Mouse (Mus musculus) bone marrow, adult 2 months (tissue): ENCODE data around the gene Ccr3. TPM values are rescaled to one million over a fixed set of nuclear protein-coding genes. Genes with fewer than 3 reads are reported as not detected.
"Not testable (repeated sequence)": the region's sequence is repeated elsewhere in the genome, so short reads cannot be mapped to it uniquely, and the experiment has no call there.

ENCODE experiments used
- H3K27ac ChIP-seq: fragments of 200-500 bp; 2 replicates; pipeline ENCODE4 v1.5.1; 2012; ENCODE audit warnings: low read depth, mild to moderate bottlenecking, control low read depth, inconsistent platforms, low read length; ENCODE audit not compliant: control insufficient read depth, poor library complexity, insufficient read depth
- H3K4me1 ChIP-seq: fragments of 200-500 bp; 2 replicates; pipeline ENCODE4 v1.6.1; 2011; ENCODE audit warnings: low read length; ENCODE audit not compliant: control insufficient read depth, insufficient read depth
- H3K4me3 ChIP-seq: fragments of 200-500 bp; replicated peaks from 2 replicates; pipeline ENCODE3; 2011; ENCODE audit warnings: mild to moderate bottlenecking, low read depth, low read length, control low read depth; ENCODE audit not compliant: control insufficient read depth
- CTCF ChIP-seq: fragments of 200-500 bp; IDR thresholded peaks from 2 replicates; pipeline ENCODE4 v1.5.1; 2011; ENCODE audit warnings: low read length, control low read depth; ENCODE audit not compliant: control insufficient read depth, insufficient read depth
- POLR2A ChIP-seq: fragments of 200-500 bp; IDR thresholded peaks from 2 replicates; pipeline ENCODE4 v1.6.1; 2011; ENCODE audit warnings: low read depth, mild to moderate bottlenecking, control low read depth, low read length, borderline replicate concordance; ENCODE audit not compliant: control insufficient read depth
- WGBS: fragments of 180-500 bp; shearing (Covaris S2); methylation state at CpG from one replicate; pipeline ENCODE4 v1.1.7; 2018; 5-methylcytosine and 5-hydroxymethylcytosine counted together
- polyA plus RNA-seq: library from polyadenylated mRNA; stranded (reverse); fragments of >200 nt; gene quantifications from 2 replicates; pipeline ENCODE4 v1.2.4, GENCODE M21; 2011; ENCODE audit warnings: low replicate concordance; ENCODE audit not compliant: missing spikeins, insufficient read depth, insufficient read length

Gene Ccr3
- polyA plus RNA-seq = 4.4 and 10.1 TPM in 2 replicates

DNA sequence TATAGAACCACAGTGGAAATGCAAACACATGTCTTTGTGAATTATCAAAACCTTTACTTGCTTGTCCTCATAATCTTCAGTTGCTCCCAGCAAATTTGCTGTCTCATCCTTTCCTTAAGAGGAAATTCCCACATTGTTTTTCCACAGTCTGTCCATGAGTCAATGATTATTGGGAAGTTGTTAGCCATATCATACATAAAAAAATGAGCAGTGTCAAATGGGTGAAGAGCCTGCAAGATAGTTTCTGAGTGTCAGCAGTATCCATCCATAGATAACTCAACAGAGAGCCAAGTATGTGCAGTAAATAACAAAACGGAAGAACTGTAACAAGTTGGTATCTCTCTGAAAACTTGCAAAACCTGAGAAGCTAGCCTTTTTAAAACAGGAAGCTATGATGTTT is at the start of gene Ccr3:
TSS of gene Ccr3 (plus strand) at position 301 of the 400 bp plus-strand sequence.
- 63% methylated on average over 1 of the region's 1 CpGs for WGBS
- Histone ChIP-seq H3K4me3 (no peak within 1 kb of the TSS), H3K27ac (no peak within 1 kb of the TSS), H3K4me1 (no peaks in the 10 kb centered on the region)
- TF ChIP-seq CTCF = no peak
- TF ChIP-seq POLR2A = no peak

DNA sequence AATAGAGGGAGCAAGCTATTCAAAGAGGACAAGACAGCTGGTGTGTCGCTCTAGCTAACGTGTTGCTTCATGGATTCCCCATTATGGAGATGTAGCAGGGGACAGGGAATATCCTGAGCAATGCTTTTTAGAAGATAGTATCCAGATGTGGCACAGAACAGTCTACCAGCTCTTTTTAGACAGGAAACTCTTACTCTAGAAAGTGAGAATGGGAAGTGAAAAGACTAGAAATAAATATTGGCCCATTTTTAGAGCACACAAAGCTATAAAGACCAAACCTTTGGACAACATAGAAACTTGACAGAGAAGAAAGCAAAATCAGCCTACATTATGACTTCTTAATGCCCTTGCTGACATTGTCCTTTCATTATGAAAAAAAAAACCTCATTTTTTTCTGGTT is 46.1 kb upstream of the Ccr3 start:
- TF ChIP-seq CTCF (no peak), POLR2A (no peak)
- H3K4me1 ChIP-seq = no peaks in the 10 kb centered on the region; the same call in 1 of the 2 replicates
- no peak overlapping the region for H3K4me3 ChIP-seq
- WGBS = 85% methylated on average over 2 of the region's 2 CpGs
- H3K27ac ChIP-seq = no peak overlapping the region

DNA sequence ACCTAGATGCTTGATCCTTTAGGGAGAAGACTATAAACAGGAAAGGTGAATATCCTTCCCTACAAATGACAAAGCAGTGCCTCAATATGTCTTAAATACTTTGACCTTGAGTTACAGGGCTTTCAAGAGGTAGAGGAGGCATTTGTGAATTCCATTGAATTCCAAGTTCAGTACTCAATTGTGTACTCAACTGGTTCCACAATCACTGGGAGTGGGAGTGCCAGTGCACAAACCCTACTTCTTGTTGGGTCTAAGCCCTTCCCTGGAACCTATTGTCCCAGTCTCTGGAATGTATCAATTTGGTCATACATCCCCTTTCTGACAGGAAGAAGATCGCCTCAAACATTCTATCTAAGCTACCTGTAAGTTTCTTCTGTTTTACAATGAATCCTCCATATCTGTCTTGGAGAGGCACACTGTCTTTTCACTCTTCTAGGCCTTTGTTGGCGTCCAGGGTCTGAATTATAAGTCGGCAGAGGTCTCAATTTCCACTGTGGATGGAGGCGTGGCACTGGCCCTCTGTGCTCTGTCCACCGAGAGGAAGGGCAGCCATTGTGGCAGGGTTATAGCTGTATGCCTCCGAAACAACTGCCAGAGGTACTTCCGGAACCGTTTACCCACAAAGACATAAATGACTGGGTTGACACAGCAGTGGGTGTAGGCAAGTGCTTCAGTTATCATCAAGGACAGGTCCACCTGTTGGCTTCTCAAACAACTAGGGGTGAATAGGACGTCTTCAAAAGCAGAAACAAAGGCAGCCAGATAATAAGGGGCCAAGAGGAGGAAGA is 44.7 kb upstream of the Ccr3 start:
- 74% methylated on average over 9 of the region's 9 CpGs for WGBS
- TF ChIP-seq POLR2A (no peak), CTCF (no peak)
- Histone ChIP-seq H3K4me3 (no peak overlapping the region), H3K4me1 (no peaks in the 10 kb centered on the region; the same call in none of the 2 replicates), H3K27ac (no peak overlapping the region)

DNA sequence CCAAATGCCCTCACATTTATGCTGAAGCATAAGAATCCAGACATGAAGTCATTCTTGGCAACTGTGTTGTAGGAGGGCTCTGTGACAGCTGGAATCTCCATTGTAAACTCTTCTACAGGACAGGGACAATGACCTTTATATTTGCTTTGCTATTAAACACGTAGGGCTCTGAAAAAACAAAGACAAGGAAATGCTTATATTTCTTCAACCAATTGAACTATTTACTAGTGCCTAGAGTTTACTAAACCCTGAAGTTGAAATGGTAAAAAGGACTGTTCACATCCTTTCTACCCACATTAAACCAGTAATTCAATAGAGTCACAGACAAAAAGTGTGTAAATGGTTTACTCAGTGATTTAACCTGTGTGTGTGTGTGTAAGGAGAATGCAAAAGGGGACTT is 43.5 kb upstream of the Ccr3 start, which contains the start of gene Ccr1l1:
TSS of gene Ccr1l1 (minus strand) at position 101 of the 400 bp plus-strand sequence.
- H3K4me1 ChIP-seq = no peaks in the 10 kb centered on the region; the same call in none of the 2 replicates
- H3K4me3 ChIP-seq = no peak within 1 kb of the TSS
- 91% methylated on average over 1 of the region's 1 CpGs for WGBS
- no peak for TF ChIP-seq CTCF
- TF ChIP-seq POLR2A = no peak
- no peak within 1 kb of the TSS for H3K27ac ChIP-seq

DNA sequence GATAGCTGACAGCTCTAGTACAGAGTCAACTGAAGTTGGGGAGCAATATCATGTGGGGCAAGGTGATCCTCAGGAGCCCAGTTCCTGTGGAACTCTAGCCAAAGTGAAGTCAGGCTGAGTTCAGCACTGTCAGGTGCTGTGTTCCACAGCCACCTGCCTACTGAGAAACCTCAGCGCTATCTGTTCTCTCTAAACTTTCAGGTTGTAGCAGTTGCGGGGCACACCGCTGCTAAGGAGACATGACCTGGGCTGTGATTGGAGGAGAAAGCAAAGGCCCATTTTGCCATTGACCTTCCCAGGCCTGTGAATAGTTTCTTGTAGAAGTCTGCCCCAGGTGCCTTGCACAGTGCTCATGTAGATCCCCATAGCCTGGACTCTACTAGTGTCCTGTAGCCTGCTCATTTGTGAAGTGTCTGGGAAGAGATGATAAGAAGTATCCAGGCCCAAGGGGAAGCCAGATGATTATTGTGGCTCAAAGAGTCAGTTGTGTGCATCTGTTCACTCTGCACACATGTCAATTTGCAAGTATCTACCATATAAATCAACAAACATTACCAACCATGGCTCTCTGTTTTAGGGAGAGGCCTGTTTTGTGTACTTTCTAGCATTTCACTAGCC is 40.8 kb upstream of the Ccr3 start:
- WGBS = no CpG with 5 or more reads among the region's 3 CpGs
- H3K27ac ChIP-seq, H3K4me3 ChIP-seq, H3K4me1 ChIP-seq: not testable (repeated sequence)

DNA sequence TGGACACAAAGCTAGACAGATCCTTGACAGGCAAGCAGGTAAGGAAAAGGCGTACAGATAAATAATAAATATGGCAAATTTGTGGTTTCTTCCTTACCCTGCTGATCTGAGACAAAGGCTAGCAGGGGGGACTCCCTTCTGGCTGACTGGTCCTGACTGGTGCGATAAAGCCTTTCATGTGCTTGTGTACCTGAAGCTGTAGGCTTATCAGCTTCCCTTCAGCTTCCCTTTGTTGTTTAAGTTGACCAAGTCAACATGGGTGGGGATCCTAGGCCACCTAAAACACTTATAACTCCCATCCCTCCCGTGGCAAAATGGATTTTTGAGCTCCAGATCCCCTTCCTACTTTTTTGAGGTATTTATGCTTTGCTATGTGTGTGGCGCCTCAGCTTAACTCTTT is 39.9 kb upstream of the Ccr3 start:
- peaks cover 5% of the 10 kb centered on the region for H3K4me1 ChIP-seq
- 45% methylated on average over 4 of the region's 4 CpGs for WGBS
- TF ChIP-seq CTCF = no peak
- TF ChIP-seq POLR2A = no peak
- H3K4me3 ChIP-seq = no peak overlapping the region
- no peak overlapping the region for H3K27ac ChIP-seq

DNA sequence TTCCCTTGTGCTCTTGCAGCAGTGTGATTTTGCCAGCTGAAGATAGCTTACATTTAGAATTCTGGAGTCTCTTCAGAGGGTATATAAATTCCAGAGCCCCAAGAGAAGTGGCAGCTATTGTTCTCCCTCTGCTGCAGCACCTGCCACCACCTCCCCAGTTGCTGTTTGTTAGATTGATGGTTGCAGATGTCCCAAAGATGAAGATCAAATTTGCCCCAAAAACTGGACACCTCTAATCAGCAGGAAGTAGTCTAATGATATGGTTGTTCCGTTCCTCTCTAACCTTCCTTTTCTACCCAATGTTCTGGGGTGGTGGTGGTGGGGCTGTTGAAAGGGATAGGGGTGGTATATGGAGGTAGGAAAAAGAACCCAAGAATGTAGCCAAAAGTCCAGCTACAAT is 39.1 kb upstream of the Ccr3 start:
- 37% methylated on average over 1 of the region's 1 CpGs for WGBS
- Histone ChIP-seq H3K27ac (no peak overlapping the region), H3K4me3 (no peak overlapping the region), H3K4me1 (peaks cover 5% of the 10 kb centered on the region)
- TF ChIP-seq POLR2A = no peak

DNA sequence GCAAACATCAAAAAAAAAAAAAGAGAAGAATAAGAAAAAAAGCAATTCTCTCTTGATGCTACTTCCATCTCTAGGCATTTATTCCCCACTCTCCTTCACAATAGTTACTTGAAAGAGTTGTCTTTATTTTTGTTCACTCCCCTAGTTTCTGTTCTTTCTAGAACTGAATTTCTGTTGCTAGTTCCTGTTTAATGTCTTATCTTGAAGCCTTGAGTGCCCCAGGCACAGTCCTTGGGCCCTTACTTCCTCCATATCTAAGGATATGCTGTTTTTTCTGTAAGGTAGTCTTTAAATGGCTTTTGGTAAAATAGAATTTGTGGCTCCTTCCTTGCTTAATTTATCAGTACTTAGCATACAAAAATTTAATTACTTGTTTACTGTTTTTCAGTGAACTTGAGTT is 36.8 kb upstream of the Ccr3 start:
- TF ChIP-seq CTCF (no peak), POLR2A (no peak)
- Histone ChIP-seq H3K4me1 (peaks cover 5% of the 10 kb centered on the region), H3K4me3 (no peak overlapping the region), H3K27ac (no peak overlapping the region)

DNA sequence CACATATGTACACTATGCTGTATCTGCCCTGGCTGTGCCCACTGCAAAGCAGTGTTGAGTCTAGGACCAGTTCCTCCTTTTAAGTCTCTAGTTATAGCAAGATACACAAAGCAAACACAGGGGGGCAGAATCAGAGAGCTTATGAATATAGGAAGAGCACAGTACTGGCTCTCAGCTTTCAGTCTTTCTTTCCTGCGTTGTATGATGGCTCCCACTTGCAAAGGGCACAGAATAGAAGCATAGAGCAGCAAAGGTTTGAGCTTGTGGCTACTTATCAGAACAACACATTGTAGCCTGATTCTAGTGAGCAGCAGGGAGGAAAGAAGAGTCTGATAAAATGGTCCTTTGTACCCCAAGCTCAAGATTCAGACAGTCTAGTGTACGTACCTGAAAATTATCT is 35.6 kb upstream of the Ccr3 start:
- Histone ChIP-seq H3K4me3 (no peak overlapping the region), H3K27ac (no peak overlapping the region), H3K4me1 (peaks cover 5% of the 10 kb centered on the region)
- 31% methylated on average over 2 of the region's 2 CpGs for whole genome bisulfite sequencing
- TF ChIP-seq POLR2A = no peak
- peak; percentile 26; the same call in 1 of the 2 replicates for TF ChIP-seq CTCF
